Mouse (Mus musculus) megakaryocyte, embryonic 14.5 days (primary cell): ENCODE results near the gene Mcat.

Experiments
- FLI1 ChIP-seq: IDR thresholded peaks from 2 replicates; pipeline ENCODE4 v1.6.1; 2012; ENCODE audit warnings: low read length, inconsistent platforms, mixed read lengths
- GATA1 ChIP-seq: IDR thresholded peaks from 3 replicates; pipeline ENCODE4 v1.6.1; 2012; ENCODE audit warnings: mixed read lengths, low read length, inconsistent platforms, borderline replicate concordance

DNA sequence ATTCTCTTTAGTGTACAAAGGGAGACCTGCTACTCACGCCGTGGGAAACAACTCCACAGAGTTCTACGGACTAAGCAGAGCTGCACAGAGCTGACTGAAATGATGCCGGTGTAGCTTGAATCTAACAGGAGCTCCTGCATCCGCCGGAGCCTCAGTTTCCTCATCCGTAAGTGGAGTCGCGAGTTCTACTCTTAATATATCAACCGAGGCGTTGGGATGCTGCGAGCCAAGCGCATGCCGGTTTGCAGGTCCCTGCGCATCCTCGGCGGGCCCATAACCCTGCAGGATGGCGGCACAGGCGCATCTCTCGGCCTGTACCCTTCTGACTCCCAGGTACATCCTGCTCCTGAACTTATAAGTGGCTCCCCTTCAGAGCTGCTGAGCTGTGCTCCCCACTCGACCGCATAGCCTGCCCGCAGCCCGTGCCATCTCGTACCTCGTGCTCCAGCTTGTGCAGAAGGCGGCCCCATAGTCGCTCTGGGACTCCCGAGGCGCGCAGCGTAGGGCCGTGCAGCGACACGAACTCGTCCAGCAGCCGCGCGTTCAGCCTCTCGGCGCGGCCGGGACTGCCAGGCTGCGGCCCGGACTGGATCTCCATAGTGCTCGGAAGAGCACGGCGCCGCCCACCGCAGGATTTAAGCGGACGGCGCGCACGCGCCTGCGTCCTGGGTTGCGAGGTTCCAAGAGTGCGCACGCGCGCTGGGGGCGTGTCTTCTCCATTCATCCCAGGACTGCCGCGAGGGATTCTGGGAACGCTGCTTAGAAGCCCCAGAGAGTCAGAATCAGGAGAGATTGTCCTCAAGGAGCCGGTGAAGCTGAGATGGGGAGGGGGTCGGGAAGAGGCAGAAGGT lies 31.2 kb upstream of the Mcat start, which contains the start of gene Ttll12:
- TF ChIP-seq FLI1 = no peak
- no peak for TF ChIP-seq GATA1
